Mouse (Mus musculus): Measurements from ENCODE around the gene Spg20. TPM values are rescaled to one million over a fixed set of nuclear protein-coding genes. Genes with fewer than 3 reads are reported as not detected.

Spg20 gene
- polyA plus RNA-seq, 1 experiment from 2014 or later = 27.9 TPM

GRCm38 (mm10) chr3:55137039-55137438, 25.1 kb downstream of the Spg20 start, which contains the start of gene Ccdc169:
Gene Ccdc169, plus strand, starts transcription at chr3:55137339.
- Histone ChIP-seq H3K9ac (ENCODE audit: low read depth, low read length) (no peak within 1 kb of the TSS), H3K4me2 (replicated peaks; ENCODE audit: low read depth) (no peak within 1 kb of the TSS), H3K27me3 (replicated peaks; ENCODE audit: control insufficient read depth, insufficient read depth, low read length) (no peaks in the 10 kb centered on the region), H3K4me3 (ENCODE audit: low read depth, low read length) (no peak within 1 kb of the TSS), H3K4me1 (replicated peaks; ENCODE audit: control insufficient read depth, insufficient read depth, low read length) (no peaks in the 10 kb centered on the region), H3K27ac (ENCODE audit: low read depth, low read length) (no peak within 1 kb of the TSS), H3K9me3 (ENCODE audit: control insufficient read depth) (no peaks in the 10 kb centered on the region), H3K36me3 (ENCODE audit: control insufficient read depth, insufficient read depth) (peaks cover 25% of the 10 kb centered on the region)
- no peak for ATAC-seq
- no peak for TF ChIP-seq CTCF (IDR thresholded peaks at IDR 0.05; ENCODE audit: low read depth)

- Histone ChIP-seq H3K9me3 (ENCODE audit: control insufficient read depth) (no peaks in the 10 kb centered on the region), H3K9ac (ENCODE audit: low read depth, low read length) (no peak overlapping the region), H3K4me2 (replicated peaks; ENCODE audit: low read depth) (no peak overlapping the region), H3K27ac (ENCODE audit: low read depth, low read length) (no peak overlapping the region), H3K4me3 (ENCODE audit: low read depth, low read length) (no peak overlapping the region), H3K36me3 (ENCODE audit: control insufficient read depth, insufficient read depth) (peaks cover 7% of the 10 kb centered on the region; the same call in 1 of the 2 replicates), H3K27me3 (replicated peaks; ENCODE audit: control insufficient read depth, insufficient read depth, low read length) (no peaks in the 10 kb centered on the region), H3K4me1 (replicated peaks; ENCODE audit: control insufficient read depth, insufficient read depth, low read length) (no peaks in the 10 kb centered on the region)
- TF ChIP-seq CTCF (IDR thresholded peaks at IDR 0.05; ENCODE audit: low read depth) = no peak
- ATAC-seq = no peak
- 94% methylated on average over 12 of the region's 12 CpGs for WGBS
These were observed 27.9 kb downstream of the Spg20 start for GRCm38 (mm10) chr3:55139837-55140236.

- Histone ChIP-seq H3K4me2 (replicated peaks; ENCODE audit: low read depth) (no peak overlapping the region), H3K9me3 (ENCODE audit: control insufficient read depth) (no peaks in the 10 kb centered on the region), H3K9ac (ENCODE audit: low read depth, low read length) (no peak overlapping the region), H3K4me3 (ENCODE audit: low read depth, low read length) (no peak overlapping the region), H3K36me3 (ENCODE audit: control insufficient read depth, insufficient read depth) (peaks cover 3% of the 10 kb centered on the region; the same call in 1 of the 2 replicates), H3K27ac (ENCODE audit: low read depth, low read length) (no peak overlapping the region), H3K4me1 (replicated peaks; ENCODE audit: control insufficient read depth, insufficient read depth, low read length) (no peaks in the 10 kb centered on the region), H3K27me3 (replicated peaks; ENCODE audit: control insufficient read depth, insufficient read depth, low read length) (no peaks in the 10 kb centered on the region)
- ATAC-seq = no peak
- TF ChIP-seq CTCF (IDR thresholded peaks at IDR 0.05; ENCODE audit: low read depth) = no peak
- 81% methylated on average over 2 of the region's 2 CpGs for WGBS
These were observed 29.5 kb downstream of the Spg20 start for GRCm38 (mm10) chr3:55141401-55141800.

- no peak for ATAC-seq
- Histone ChIP-seq H3K27ac (ENCODE audit: low read depth, low read length) (no peak overlapping the region), H3K4me2 (replicated peaks; ENCODE audit: low read depth) (no peak overlapping the region), H3K27me3 (replicated peaks; ENCODE audit: control insufficient read depth, insufficient read depth, low read length) (no peaks in the 10 kb centered on the region), H3K9ac (ENCODE audit: low read depth, low read length) (no peak overlapping the region), H3K36me3 (ENCODE audit: control insufficient read depth, insufficient read depth) (no peaks in the 10 kb centered on the region), H3K9me3 (ENCODE audit: control insufficient read depth) (no peaks in the 10 kb centered on the region), H3K4me1 (replicated peaks; ENCODE audit: control insufficient read depth, insufficient read depth, low read length) (no peaks in the 10 kb centered on the region), H3K4me3 (ENCODE audit: low read depth, low read length) (no peak overlapping the region)
- TF ChIP-seq CTCF (IDR thresholded peaks at IDR 0.05; ENCODE audit: low read depth) = no peak
- WGBS = 80% methylated on average over 4 of the region's 4 CpGs
These were observed 33.0 kb downstream of the Spg20 start for GRCm38 (mm10) chr3:55144916-55145315.

GRCm38 (mm10) chr3:55146441-55146840, 34.5 kb downstream of the Spg20 start:
- Histone ChIP-seq H3K4me3 (ENCODE audit: low read depth, low read length) (no peak overlapping the region), H3K4me1 (replicated peaks; ENCODE audit: control insufficient read depth, insufficient read depth, low read length) (no peaks in the 10 kb centered on the region), H3K27ac (ENCODE audit: low read depth, low read length) (no peak overlapping the region), H3K9me3 (ENCODE audit: control insufficient read depth) (no peaks in the 10 kb centered on the region), H3K9ac (ENCODE audit: low read depth, low read length) (no peak overlapping the region), H3K36me3 (ENCODE audit: control insufficient read depth, insufficient read depth) (no peaks in the 10 kb centered on the region), H3K27me3 (replicated peaks; ENCODE audit: control insufficient read depth, insufficient read depth, low read length) (no peaks in the 10 kb centered on the region), H3K4me2 (replicated peaks; ENCODE audit: low read depth) (no peak overlapping the region)
- TF ChIP-seq CTCF (IDR thresholded peaks at IDR 0.05; ENCODE audit: low read depth) = no peak
- WGBS = 75% methylated on average over 6 of the region's 6 CpGs
- no peak for ATAC-seq

- ATAC-seq = no peak
- H3K9ac ChIP-seq (ENCODE audit: low read depth, low read length) = no peak overlapping the region
- WGBS = 81% methylated on average over 2 of the region's 2 CpGs
- no peak overlapping the region for H3K4me3 ChIP-seq (ENCODE audit: low read depth, low read length)
- H3K36me3 ChIP-seq (ENCODE audit: control insufficient read depth, insufficient read depth) = no peaks in the 10 kb centered on the region
- no peak for TF ChIP-seq CTCF (IDR thresholded peaks at IDR 0.05; ENCODE audit: low read depth)
- no peaks in the 10 kb centered on the region for H3K4me1 ChIP-seq (replicated peaks; ENCODE audit: control insufficient read depth, insufficient read depth, low read length)
- no peak overlapping the region for H3K4me2 ChIP-seq (replicated peaks; ENCODE audit: low read depth)
- no peak overlapping the region for H3K27ac ChIP-seq (ENCODE audit: low read depth, low read length)
- H3K9me3 ChIP-seq (ENCODE audit: control insufficient read depth) = no peaks in the 10 kb centered on the region
- H3K27me3 ChIP-seq (replicated peaks; ENCODE audit: control insufficient read depth, insufficient read depth, low read length) = no peaks in the 10 kb centered on the region
These were observed 35.2 kb downstream of the Spg20 start for GRCm38 (mm10) chr3:55147156-55147555.

- no peak overlapping the region for H3K4me2 ChIP-seq (replicated peaks; ENCODE audit: low read depth)
- H3K9me3 ChIP-seq (ENCODE audit: control insufficient read depth) = no peaks in the 10 kb centered on the region
- WGBS = 59% methylated on average over 3 of the region's 3 CpGs
- H3K27me3 ChIP-seq (replicated peaks; ENCODE audit: control insufficient read depth, insufficient read depth, low read length) = no peaks in the 10 kb centered on the region
- no peak for ATAC-seq
- no peak overlapping the region for H3K27ac ChIP-seq (ENCODE audit: low read depth, low read length)
- H3K36me3 ChIP-seq (ENCODE audit: control insufficient read depth, insufficient read depth) = no peaks in the 10 kb centered on the region
- no peaks in the 10 kb centered on the region for H3K4me1 ChIP-seq (replicated peaks; ENCODE audit: control insufficient read depth, insufficient read depth, low read length)
- H3K4me3 ChIP-seq (ENCODE audit: low read depth, low read length) = no peak overlapping the region
- no peak for TF ChIP-seq CTCF (IDR thresholded peaks at IDR 0.05; ENCODE audit: low read depth)
- no peak overlapping the region for H3K9ac ChIP-seq (ENCODE audit: low read depth, low read length)
These were observed 36.2 kb downstream of the Spg20 start for GRCm38 (mm10) chr3:55148091-55148490.
